In genomic region chr3:59077278-59077677, GRCm38 (mm10) we compare ENCODE assay signal across 11 mouse cellular contexts. TPM values are rescaled to one million over a fixed set of nuclear protein-coding genes. Genes with fewer than 3 reads are reported as not detected.
DNase-seq lines count a peak whose midpoint lies in the region; ATAC-seq and TF ChIP-seq lines count a peak whose summit lies in the region.
"Had no signal": no experiment of that assay in that cellular context is flagged by ENCODE, and none has a peak within 500 bp of the region (broad histone marks: within the 10 kb centered on the region; RNA-seq: fewer than 3 reads in every experiment).

No protein-coding gene starts in this region.

- no peak for ATAC-seq in heart, embryonic 12.5 days (ENCODE audit: insufficient number of reproducible peaks, low FRiP score)

- no peaks in the 10 kb centered on the region for H3K27me3 ChIP-seq in heart, adult 2 months (ENCODE audit: control insufficient read depth, insufficient read depth, low read length)
- H3K27me3 ChIP-seq in heart, embryonic 12.5 days (replicated peaks): no peaks in the 10 kb centered on the region
- H3K27me3 ChIP-seq: heart, embryonic 15.5 days had no signal

- no peak for DNase-seq in heart, adult 2 months
- DNase-seq in lung, adult 2 months: no peak
- DNase-seq in lung, postnatal 25 days (ENCODE audit: low spot score): no peak
- peak; percentile 46 for DNase-seq in NIH3T3 (ENCODE audit: low read depth)
- peak; percentile 58 for DNase-seq in naive thymus-derived CD4-positive, alpha-beta T cell, adult 2 months (ENCODE audit: low read depth)
- DNase-seq in layer of hippocampus, adult 9-11 months: no peak
- DNase-seq: cerebellum, adult 11-12 months; right cerebral cortex, postnatal 25 days had no signal

- no peaks in the 10 kb centered on the region for H3K4me1 ChIP-seq in heart, adult 2 months (ENCODE audit: control insufficient read depth, insufficient read depth, low read length)
- peaks cover 18% of the 10 kb centered on the region for H3K4me1 ChIP-seq in heart, embryonic 12.5 days (replicated peaks)
- no peaks in the 10 kb centered on the region for H3K4me1 ChIP-seq in lung, adult 2 months (ENCODE audit: control insufficient read depth, insufficient read depth, low read length)

- no peak overlapping the region for H3K4me2 ChIP-seq in heart, embryonic 12.5 days
- H3K4me2 ChIP-seq: heart, embryonic 15.5 days had no signal

- H3K79me2 ChIP-seq in heart, adult 2 months (replicated peaks; ENCODE audit: control insufficient read depth, insufficient read depth, low read length): no peaks in the 10 kb centered on the region

- H3K4me3 ChIP-seq in heart, adult 2 months: no peak overlapping the region
- no peak overlapping the region for H3K4me3 ChIP-seq in heart, embryonic 12.5 days
- H3K4me3 ChIP-seq in lung, adult 2 months (replicated peaks; ENCODE audit: extremely low read depth, low read depth, low read length): no peak overlapping the region
- H3K4me3 ChIP-seq: heart, embryonic 15.5 days had no signal

- no peak for TF ChIP-seq EP300 in heart, adult 2 months (IDR thresholded peaks at IDR 0.05; ENCODE audit: insufficient read depth, low read depth, low read length)

- TF ChIP-seq CTCF in heart, adult 2 months (IDR thresholded peaks at IDR 0.05): peak; percentile 70
- peak; percentile 20; the same call in 1 of the 2 replicates for TF ChIP-seq CTCF in lung, adult 2 months (IDR thresholded peaks at IDR 0.05; ENCODE audit: insufficient read depth, low read length)

- H3K9me3 ChIP-seq in heart, embryonic 12.5 days (replicated peaks): no peaks in the 10 kb centered on the region
- H3K9me3 ChIP-seq: heart, embryonic 15.5 days had no signal

- no peak overlapping the region for H3K27ac ChIP-seq in heart, adult 2 months
- H3K27ac ChIP-seq in heart, embryonic 12.5 days (ENCODE audit: poor library complexity, severe bottlenecking): no peak overlapping the region
- H3K27ac ChIP-seq: heart, embryonic 15.5 days had no signal

- WGBS in heart, adult 2 months: 32% methylated on average over 4 of the region's 4 CpGs
- WGBS in heart, embryonic 12.5 days: 47% methylated on average over 4 of the region's 4 CpGs
- WGBS in lung, adult 2 months: 26% methylated on average over 4 of the region's 4 CpGs

- intact Hi-C loops in heart, adult 2 months (cut with DNase I): no loop called here

- no peak overlapping the region for H3K9ac ChIP-seq in heart, adult 2 months (ENCODE audit: low read depth, low read length)
- no peak overlapping the region for H3K9ac ChIP-seq in heart, embryonic 12.5 days
- H3K9ac ChIP-seq: heart, embryonic 15.5 days had no signal

- H3K36me3 ChIP-seq in heart, adult 2 months (ENCODE audit: control insufficient read depth, insufficient read depth, low read length): no peaks in the 10 kb centered on the region
- peaks cover 3% of the 10 kb centered on the region; the same call in 1 of the 2 replicates for H3K36me3 ChIP-seq in heart, embryonic 12.5 days
- H3K36me3 ChIP-seq: heart, embryonic 15.5 days had no signal

- TF ChIP-seq POLR2A in heart, adult 2 months (IDR thresholded peaks at IDR 0.05; ENCODE audit: insufficient read depth, low read depth, low read length): no peak
- no peak for TF ChIP-seq POLR2A in lung, adult 2 months (IDR thresholded peaks at IDR 0.05; ENCODE audit: borderline replicate concordance, extremely low read depth, low read depth, low read length)

RNA-seq across cellular contexts. Expression of gene Gpr171, which starts 24.3 kb away (rescaled TPM):
- under 1 TPM; 0.23 to 0.30 TPM for total RNA-seq in heart, adult 2 months (2021)
- polyA plus RNA-seq in heart, adult 2 months (2012; rRNA removed): 0.12 and 0.31 TPM in 2 replicates
- polyA plus RNA-seq in heart, embryonic 12.5 days (2016; fragmentation: Nextera tagmentation; extraction: Ambion mirVana): 1.6 TPM in 2 replicates
- 0.86 and 0.90 TPM in 2 replicates for polyA plus RNA-seq in lung, adult 2 months (2012; rRNA removed)
- total RNA-seq: layer of hippocampus, postnatal 10 days had no signal

Comparison
In these comparisons a context has a peak if more than half of its experiments do, and no peak if none do; other contexts are left out.
1. DNase-seq: peak in NIH3T3 (single experiment) and naive thymus-derived CD4-positive, alpha-beta T cell, adult 2 months (single experiment); none in heart, adult 2 months (0 of 2), lung, adult 2 months (single experiment), lung, postnatal 25 days (single experiment) and layer of hippocampus, adult 9-11 months (single experiment).